Mouse (Mus musculus): Measurements from ENCODE around the gene Gm20696.

The Gm20696 gene

GRCm38 (mm10) chr6:99446801-99447415 is 219.7 kb downstream of the Gm20696 start:
- DNase-seq (ENCODE audit: extremely low spot score, low read depth, low spot score) = no peak

- no peak for DNase-seq (ENCODE audit: extremely low spot score, low read depth, low spot score)
Measured at GRCm38 (mm10) chr6:99443460-99443859, 223.1 kb downstream of the Gm20696 start.

GRCm38 (mm10) chr6:99441100-99441499 is 225.5 kb downstream of the Gm20696 start:
- no peak for DNase-seq (ENCODE audit: extremely low spot score, low read depth, low spot score)

- no peak for DNase-seq (ENCODE audit: extremely low spot score, low read depth, low spot score)
Measured at GRCm38 (mm10) chr6:99440606-99441005, 226.0 kb downstream of the Gm20696 start.

GRCm38 (mm10) chr6:99439878-99440361 is 226.7 kb downstream of the Gm20696 start:
- DNase-seq (ENCODE audit: extremely low spot score, low read depth, low spot score) = no peak

- no peak for DNase-seq (ENCODE audit: extremely low spot score, low read depth, low spot score)
Measured at GRCm38 (mm10) chr6:99439214-99439877, 227.3 kb downstream of the Gm20696 start.

- no peak for DNase-seq (ENCODE audit: extremely low spot score, low read depth, low spot score)
Measured at GRCm38 (mm10) chr6:99436371-99436770, 230.2 kb downstream of the Gm20696 start.

GRCm38 (mm10) chr6:99435140-99435539 is 231.5 kb downstream of the Gm20696 start:
- no peak for DNase-seq (ENCODE audit: extremely low spot score, low read depth, low spot score)

GRCm38 (mm10) chr6:99433006-99433405 is 233.6 kb downstream of the Gm20696 start:
- no peak for DNase-seq (ENCODE audit: extremely low spot score, low read depth, low spot score)

GRCm38 (mm10) chr6:99431941-99432340 is 234.7 kb downstream of the Gm20696 start:
- no peak for DNase-seq (ENCODE audit: extremely low spot score, low read depth, low spot score)

GRCm38 (mm10) chr6:99430560-99430959 is 236.0 kb downstream of the Gm20696 start:
- no peak for DNase-seq (ENCODE audit: extremely low spot score, low read depth, low spot score)

- no peak for DNase-seq (ENCODE audit: extremely low spot score, low read depth, low spot score)
Measured at GRCm38 (mm10) chr6:99429378-99430131, 237.0 kb downstream of the Gm20696 start.

GRCm38 (mm10) chr6:99428961-99429360 is 237.6 kb downstream of the Gm20696 start:
- DNase-seq (ENCODE audit: extremely low spot score, low read depth, low spot score) = no peak

- DNase-seq (ENCODE audit: extremely low spot score, low read depth, low spot score) = no peak
Measured at GRCm38 (mm10) chr6:99427301-99427700, 239.3 kb downstream of the Gm20696 start.

GRCm38 (mm10) chr6:99425044-99425443 is 241.6 kb downstream of the Gm20696 start:
- DNase-seq (ENCODE audit: extremely low spot score, low read depth, low spot score) = no peak

- no peak for DNase-seq (ENCODE audit: extremely low spot score, low read depth, low spot score)
Measured at GRCm38 (mm10) chr6:99420666-99421065, 245.9 kb downstream of the Gm20696 start.

GRCm38 (mm10) chr6:99412598-99412997 is 254.0 kb downstream of the Gm20696 start:
- DNase-seq (ENCODE audit: extremely low spot score, low read depth, low spot score) = no peak

GRCm38 (mm10) chr6:99409602-99410001 is 257.0 kb downstream of the Gm20696 start:
- DNase-seq (ENCODE audit: extremely low spot score, low read depth, low spot score) = no peak

- DNase-seq (ENCODE audit: extremely low spot score, low read depth, low spot score) = no peak
Measured at GRCm38 (mm10) chr6:99408880-99409279, 257.7 kb downstream of the Gm20696 start.

GRCm38 (mm10) chr6:99403755-99404390 is 262.7 kb downstream of the Gm20696 start:
- no peak for DNase-seq (ENCODE audit: extremely low spot score, low read depth, low spot score)

GRCm38 (mm10) chr6:99402941-99403340 is 263.7 kb downstream of the Gm20696 start:
- DNase-seq (ENCODE audit: extremely low spot score, low read depth, low spot score) = no peak

Measured in hindlimb bud, embryonic 11.5 days (tissue).